ENCODE assay signal across 15 mouse cellular contexts in the genomic region with DNA sequence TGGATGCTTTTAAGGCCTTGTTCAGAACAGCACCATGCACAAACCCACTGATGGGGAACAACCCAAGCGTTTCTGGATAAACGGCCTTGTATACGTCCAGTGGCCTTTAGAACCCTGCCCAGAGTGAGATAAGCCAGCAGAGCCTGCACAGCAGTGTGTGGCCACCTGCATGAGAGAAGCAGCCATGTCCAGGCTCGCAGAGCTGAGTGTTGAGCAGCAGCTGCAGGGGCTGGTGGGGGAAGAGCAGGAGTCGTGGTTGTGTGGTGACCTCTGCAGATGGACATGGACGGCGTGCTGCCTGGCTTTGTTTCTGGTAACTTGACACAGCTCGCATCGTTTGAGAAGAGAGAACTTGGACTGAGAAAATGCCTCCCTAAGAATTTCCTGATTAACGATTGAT.
DNase-seq lines count a peak whose midpoint lies in the region; ATAC-seq and TF ChIP-seq lines count a peak whose summit lies in the region.
"Had no signal": no experiment of that assay in that cellular context is flagged by ENCODE, and none has a peak within 500 bp of the region (broad histone marks: within the 10 kb centered on the region; RNA-seq: fewer than 3 reads in every experiment).

No protein-coding gene starts in this region.

- peaks cover 17% of the 10 kb centered on the region for H3K36me3 ChIP-seq in hindbrain, embryonic 10.5 days
- H3K36me3 ChIP-seq in hindbrain, embryonic 14.5 days (replicated peaks; ENCODE audit: control insufficient read depth, insufficient read depth): no peaks in the 10 kb centered on the region
- H3K36me3 ChIP-seq in spleen, adult 2 months (ENCODE audit: control insufficient read depth, insufficient read depth, low read length): no peaks in the 10 kb centered on the region
- peaks cover 11% of the 10 kb centered on the region; the same call in 1 of the 2 replicates for H3K36me3 ChIP-seq in limb, embryonic 12.5 days
- H3K36me3 ChIP-seq in stomach, embryonic 16.5 days (ENCODE audit: control insufficient read depth, insufficient read depth, low read length): no peaks in the 10 kb centered on the region

- no peak for TF ChIP-seq CTCF in spleen, adult 2 months (IDR thresholded peaks at IDR 0.05; ENCODE audit: extremely low read depth, insufficient read depth, insufficient read length, insufficient replicate concordance)

- no peak overlapping the region for H3K4me2 ChIP-seq in hindbrain, embryonic 14.5 days (replicated peaks)
- no peak overlapping the region for H3K4me2 ChIP-seq in limb, embryonic 12.5 days
- no peak overlapping the region for H3K4me2 ChIP-seq in stomach, embryonic 16.5 days (ENCODE audit: low read depth, low read length)
- H3K4me2 ChIP-seq: forebrain, embryonic 13.5 days; lung, embryonic 14.5 days had no signal

- H3K9me3 ChIP-seq in hindbrain, embryonic 10.5 days: no peaks in the 10 kb centered on the region
- no peaks in the 10 kb centered on the region for H3K9me3 ChIP-seq in hindbrain, embryonic 14.5 days (ENCODE audit: control insufficient read depth, low read length)
- H3K9me3 ChIP-seq in limb, embryonic 12.5 days: no peaks in the 10 kb centered on the region
- no peaks in the 10 kb centered on the region for H3K9me3 ChIP-seq in stomach, embryonic 16.5 days (replicated peaks; ENCODE audit: control insufficient read depth, low read length)
- H3K9me3 ChIP-seq: forebrain, embryonic 13.5 days had no signal

- no peak for ATAC-seq in hindbrain, embryonic 14.5 days (ENCODE audit: low FRiP score)
- ATAC-seq in limb, embryonic 12.5 days (ENCODE audit: insufficient number of reproducible peaks, insufficient read depth, low FRiP score, low TSS enrichment, low read depth): peak; percentile 53; the same call in 1 of the 2 replicates
- 0 out of 2 replicates have a peak, but pooled peaks have one; percentile 27 for ATAC-seq in stomach, embryonic 16.5 days (ENCODE audit: insufficient read depth, low FRiP score)
- ATAC-seq: forebrain, embryonic 13.5 days had no signal

- no peaks in the 10 kb centered on the region for H3K27me3 ChIP-seq in hindbrain, embryonic 10.5 days (ENCODE audit: insufficient read depth, poor library complexity, severe bottlenecking)
- no peaks in the 10 kb centered on the region for H3K27me3 ChIP-seq in hindbrain, embryonic 14.5 days (ENCODE audit: control insufficient read depth, insufficient read depth, low read length)
- H3K27me3 ChIP-seq in spleen, adult 2 months (ENCODE audit: control insufficient read depth, insufficient read depth, low read length): no peaks in the 10 kb centered on the region
- no peaks in the 10 kb centered on the region for H3K27me3 ChIP-seq in limb, embryonic 12.5 days
- H3K27me3 ChIP-seq in stomach, embryonic 16.5 days (ENCODE audit: control insufficient read depth, insufficient read depth, low read length): no peaks in the 10 kb centered on the region
- H3K27me3 ChIP-seq: CH12.LX; forebrain, embryonic 13.5 days had no signal

- peaks cover 56% of the 10 kb centered on the region for H3K4me1 ChIP-seq in hindbrain, embryonic 10.5 days (replicated peaks)
- peaks cover 25% of the 10 kb centered on the region for H3K4me1 ChIP-seq in hindbrain, embryonic 14.5 days (replicated peaks; ENCODE audit: control insufficient read depth, insufficient read depth, low read length)
- H3K4me1 ChIP-seq in spleen, adult 2 months (ENCODE audit: control insufficient read depth, insufficient read depth, insufficient read length): peaks cover 41% of the 10 kb centered on the region; the same call in 1 of the 2 replicates
- peaks cover 40% of the 10 kb centered on the region for H3K4me1 ChIP-seq in limb, embryonic 12.5 days (replicated peaks)
- peaks cover 40% of the 10 kb centered on the region for H3K4me1 ChIP-seq in stomach, embryonic 16.5 days (ENCODE audit: control insufficient read depth, insufficient read depth, low read length)

- H3K9ac ChIP-seq in hindbrain, embryonic 14.5 days: no peak overlapping the region
- H3K9ac ChIP-seq in limb, embryonic 12.5 days (replicated peaks): no peak overlapping the region
- H3K9ac ChIP-seq in stomach, embryonic 16.5 days (ENCODE audit: low read length): no peak overlapping the region
- H3K9ac ChIP-seq: forebrain, embryonic 13.5 days; lung, embryonic 14.5 days had no signal

- DNase-seq in hindbrain, embryonic 10.5 days (ENCODE audit: low spot score): no peak
- DNase-seq in hindbrain, embryonic 14.5 days (ENCODE audit: low spot score): no peak
- DNase-seq in spleen, adult 2 months (ENCODE audit: low read depth in 1 of 2, low spot score in 2 of 2): no peak
- no peak for DNase-seq in spleen, postnatal 14 days (ENCODE audit: low spot score in 2 of 2)
- DNase-seq in adrenal gland, postnatal 25 days: no peak
- no peak for DNase-seq in spleen, postnatal 36 days (ENCODE audit: low spot score in 2 of 2)
- DNase-seq: adrenal gland, postnatal 36 days; cerebellum, adult 11 months; kidney, adult 11 months; lung, embryonic 14.5 days had no signal

- peak overlapping the region; percentile 12; the same call in 1 of the 2 replicates for H3K27ac ChIP-seq in hindbrain, embryonic 10.5 days
- no peak overlapping the region for H3K27ac ChIP-seq in hindbrain, embryonic 14.5 days
- peak overlapping the region; percentile 80 for H3K27ac ChIP-seq in spleen, adult 2 months (ENCODE audit: insufficient read depth, low read length)
- 0 out of 2 replicates have a peak overlapping the region, but pooled peaks have one; percentile 45 for H3K27ac ChIP-seq in limb, embryonic 12.5 days
- H3K27ac ChIP-seq in stomach, embryonic 16.5 days (ENCODE audit: low read length): peak overlapping the region; percentile 52; the same call in 1 of the 2 replicates
- H3K27ac ChIP-seq: forebrain, embryonic 13.5 days; left cerebral cortex, adult 2 months had no signal

- 68% methylated on average over 10 of the region's 10 CpGs for WGBS in hindbrain, embryonic 10.5 days
- WGBS in hindbrain, embryonic 14.5 days: 78% methylated on average over 10 of the region's 10 CpGs
- WGBS in spleen, adult 2 months: 37% methylated on average over 10 of the region's 10 CpGs
- 60% methylated on average over 10 of the region's 10 CpGs for WGBS in limb, embryonic 12.5 days
- WGBS in stomach, embryonic 16.5 days: 35% methylated on average over 10 of the region's 10 CpGs

- no peak for TF ChIP-seq POLR2A in spleen, adult 2 months (IDR thresholded peaks at IDR 0.05; ENCODE audit: low read depth, low read length)

- H3K4me3 ChIP-seq in hindbrain, embryonic 10.5 days: no peak overlapping the region
- no peak overlapping the region for H3K4me3 ChIP-seq in hindbrain, embryonic 14.5 days (replicated peaks; ENCODE audit: low read length)
- no peak overlapping the region for H3K4me3 ChIP-seq in spleen, adult 2 months (ENCODE audit: extremely low read depth, insufficient read depth, insufficient read length)
- no peak overlapping the region for H3K4me3 ChIP-seq in limb, embryonic 12.5 days (replicated peaks)
- H3K4me3 ChIP-seq in stomach, embryonic 16.5 days (replicated peaks; ENCODE audit: low read length): no peak overlapping the region
- H3K4me3 ChIP-seq: forebrain, embryonic 13.5 days; left cerebral cortex, adult 2 months had no signal
